Mouse (Mus musculus) brain, adult 2 months (tissue): ENCODE data around the gene S1pr5.
"Not testable (repeated sequence)": the region's sequence is repeated elsewhere in the genome, so short reads cannot be mapped to it uniquely, and the experiment has no call there.

Experiments
- DNase-seq: peaks from one replicate; pipeline ENCODE4 v3.0.0; 2011; ENCODE audit warnings: low read depth, low spot score

Gene S1pr5

GRCm38 (mm10) chr9:21248326-21248725 is at the start of gene S1pr5:
Gene S1pr5 (minus strand): TSS chr9:21248443.
- DNase-seq = peak; percentile 87

GRCm38 (mm10) chr9:21292271-21292670 is 44.0 kb upstream of the S1pr5 start:
- no peak for DNase-seq

GRCm38 (mm10) chr9:21291868-21292267 is 43.6 kb upstream of the S1pr5 start:
- not testable (repeated sequence) for DNase-seq

- peak; percentile 100 for DNase-seq
Measured at GRCm38 (mm10) chr9:21291022-21291787, 43.0 kb upstream of the S1pr5 start, which contains the start of gene Cdkn2d. Gene Cdkn2d (minus strand): TSS chr9:21291407.

- peak; percentile 70 for DNase-seq
Measured at GRCm38 (mm10) chr9:21290589-21290988, 42.3 kb upstream of the S1pr5 start.

- DNase-seq = no peak
Measured at GRCm38 (mm10) chr9:21289337-21289671, 41.1 kb upstream of the S1pr5 start.

GRCm38 (mm10) chr9:21288404-21289336 is 40.4 kb upstream of the S1pr5 start:
- no peak for DNase-seq

GRCm38 (mm10) chr9:21287571-21288402 is 39.5 kb upstream of the S1pr5 start, which contains the start of gene Kri1:
Gene Kri1 (minus strand): TSS chr9:21287969.
- peak; percentile 100 for DNase-seq

- no peak for DNase-seq
Measured at GRCm38 (mm10) chr9:21286753-21287152, 38.5 kb upstream of the S1pr5 start.

- DNase-seq = no peak
Measured at GRCm38 (mm10) chr9:21283994-21284393, 35.8 kb upstream of the S1pr5 start.

- no peak for DNase-seq
Measured at GRCm38 (mm10) chr9:21283591-21283990, 35.3 kb upstream of the S1pr5 start.

GRCm38 (mm10) chr9:21277776-21278175 is 29.5 kb upstream of the S1pr5 start:
- DNase-seq = no peak

- no peak for DNase-seq
Measured at GRCm38 (mm10) chr9:21276307-21276706, 28.1 kb upstream of the S1pr5 start.

- DNase-seq = no peak
Measured at GRCm38 (mm10) chr9:21275727-21276126, 27.5 kb upstream of the S1pr5 start.

- no peak for DNase-seq
Measured at GRCm38 (mm10) chr9:21275013-21275710, 26.9 kb upstream of the S1pr5 start.

- no peak for DNase-seq
Measured at GRCm38 (mm10) chr9:21274336-21274735, 26.1 kb upstream of the S1pr5 start.

- DNase-seq = no peak
Measured at GRCm38 (mm10) chr9:21273520-21274228, 25.4 kb upstream of the S1pr5 start.

GRCm38 (mm10) chr9:21273094-21273493 is 24.9 kb upstream of the S1pr5 start:
- no peak for DNase-seq

GRCm38 (mm10) chr9:21272391-21272790 is 24.1 kb upstream of the S1pr5 start:
- DNase-seq = no peak

GRCm38 (mm10) chr9:21269590-21269989 is 21.3 kb upstream of the S1pr5 start:
- not testable (repeated sequence) for DNase-seq
